ENCODE assay signal across 6 mouse cellular contexts in the genomic region with DNA sequence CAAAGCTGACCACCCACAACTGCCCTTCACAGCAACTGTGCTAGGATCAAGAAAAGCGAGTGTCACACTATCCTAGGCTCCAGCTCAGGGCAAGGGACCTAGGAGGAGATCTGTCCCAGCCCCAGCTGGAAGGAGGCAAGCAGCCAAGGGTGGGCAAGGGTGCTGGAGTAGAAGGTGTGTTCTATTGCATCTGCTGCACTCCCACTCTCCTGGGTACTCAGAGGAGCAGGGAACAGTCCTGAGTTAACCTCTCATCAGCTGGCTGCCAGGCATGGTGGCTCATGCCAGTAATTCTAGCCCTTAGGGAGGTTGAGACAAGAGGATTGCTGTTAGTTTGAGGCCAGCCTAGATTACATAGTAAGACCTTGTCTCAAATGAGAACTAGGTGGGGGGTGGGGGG.
"Had no signal": no experiment of that assay in that cellular context is flagged by ENCODE, and none has a peak within 500 bp of the region (broad histone marks: within the 10 kb centered on the region; RNA-seq: fewer than 3 reads in every experiment).

No protein-coding gene starts in this region.

- DNase-seq: kidney, postnatal 10 days; lung, embryonic 14.5 days; lung, postnatal 10 days; lung, postnatal 4 days; midbrain, embryonic 14.5 days; thymus, postnatal 4 days had no signal
